Mouse (Mus musculus) megakaryocyte, embryonic 14.5 days (primary cell): ENCODE data around the gene Olfr33.

Experiments used
- FLI1 ChIP-seq: IDR thresholded peaks from 2 replicates; pipeline ENCODE4 v1.6.1; 2012; ENCODE audit warnings: low read length, inconsistent platforms, mixed read lengths
- GATA1 ChIP-seq: IDR thresholded peaks from 3 replicates; pipeline ENCODE4 v1.6.1; 2012; ENCODE audit warnings: mixed read lengths, low read length, inconsistent platforms, borderline replicate concordance

DNA sequence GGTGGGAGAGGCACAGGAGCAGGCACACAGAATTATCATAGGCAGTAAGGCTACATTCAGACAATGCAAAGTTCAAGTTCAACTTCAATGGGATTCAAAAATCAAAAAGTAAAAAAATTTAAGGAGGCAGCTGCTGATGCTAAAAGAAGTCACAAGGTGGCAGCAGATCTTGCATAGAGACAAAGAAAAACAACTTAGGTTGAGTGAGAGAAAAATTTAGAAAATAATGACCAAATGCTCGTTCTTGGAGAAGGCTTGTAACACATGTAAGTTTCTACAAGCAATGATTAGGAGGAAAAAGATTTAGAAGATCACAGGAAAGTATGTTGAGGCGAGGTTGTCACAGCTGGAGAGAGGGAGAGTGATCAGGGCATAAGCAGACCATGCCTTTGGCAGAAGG is 53.5 kb downstream of the Olfr33 start:
- TF ChIP-seq GATA1 (no peak), FLI1 (no peak)
